ENCODE assay signal across 10 mouse cellular contexts in the genomic region with DNA sequence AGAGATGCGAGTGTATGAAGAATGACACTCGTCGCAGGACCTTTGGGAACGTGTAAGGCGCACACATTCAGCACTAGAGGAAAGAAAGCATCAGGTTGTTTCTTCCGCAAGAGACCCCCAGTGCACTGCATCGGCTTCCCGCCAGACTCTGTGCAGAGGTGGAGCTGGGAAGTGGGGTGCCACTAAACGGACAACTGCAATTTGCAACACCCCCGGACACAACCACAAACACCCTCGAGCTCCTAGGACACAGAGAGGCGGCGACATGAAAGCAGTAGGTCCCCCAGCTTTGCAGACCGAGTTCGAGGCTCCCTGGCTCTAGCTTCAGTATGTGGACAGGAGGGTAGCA. TPM values are rescaled to one million over a fixed set of nuclear protein-coding genes. Genes with fewer than 3 reads are reported as not detected.
DNase-seq lines count a peak whose midpoint lies in the region; ATAC-seq and TF ChIP-seq lines count a peak whose summit lies in the region.
"Had no signal": no experiment of that assay in that cellular context is flagged by ENCODE, and none has a peak within 500 bp of the region (broad histone marks: within the 10 kb centered on the region; RNA-seq: fewer than 3 reads in every experiment).

No protein-coding gene starts in this region.

- peak overlapping the region; percentile 49 for H3K4me3 ChIP-seq in heart, embryonic 15.5 days
- peak overlapping the region; percentile 73 for H3K4me3 ChIP-seq in bone marrow, adult 2 months (replicated peaks; ENCODE audit: control insufficient read depth, low read depth, low read length)
- H3K4me3 ChIP-seq in hindbrain, embryonic 14.5 days (replicated peaks; ENCODE audit: low read length): peak overlapping the region; percentile 19
- peak overlapping the region; percentile 22 for H3K4me3 ChIP-seq in midbrain, embryonic 11.5 days (ENCODE audit: low read depth, low read length)

- 6% methylated on average over 15 of the region's 15 CpGs for WGBS in heart, embryonic 15.5 days
- WGBS in bone marrow, adult 2 months: 3% methylated on average over 15 of the region's 15 CpGs
- WGBS in hindbrain, embryonic 14.5 days: 3% methylated on average over 15 of the region's 15 CpGs
- 4% methylated on average over 15 of the region's 15 CpGs for WGBS in midbrain, embryonic 11.5 days

- DNase-seq in heart, postnatal 10 days: no peak
- DNase-seq in hindbrain, embryonic 14.5 days (ENCODE audit: low spot score): no peak
- DNase-seq in midbrain, embryonic 11.5 days (ENCODE audit: low spot score, missing footprints): peak; percentile 85
- no peak for DNase-seq in embryo, embryonic 11 days
- no peak for DNase-seq in left cerebral cortex, adult 11 months (ENCODE audit: low spot score)
- no peak for DNase-seq in spleen, adult 12 weeks (ENCODE audit: low spot score)
- DNase-seq: cerebellum, adult 8-10 months; left cerebral cortex, postnatal 4 days had no signal

- no peak for TF ChIP-seq CTCF in bone marrow, adult 2 months (IDR thresholded peaks at IDR 0.05; ENCODE audit: control insufficient read depth, insufficient read depth, low read length)

- H3K4me2 ChIP-seq in heart, embryonic 15.5 days: peak overlapping the region; percentile 82
- peak overlapping the region; percentile 38 for H3K4me2 ChIP-seq in hindbrain, embryonic 14.5 days (replicated peaks)
- H3K4me2 ChIP-seq in midbrain, embryonic 11.5 days: peak overlapping the region; percentile 33

- H3K27me3 ChIP-seq in heart, embryonic 15.5 days: peaks cover 34% of the 10 kb centered on the region
- H3K27me3 ChIP-seq in hindbrain, embryonic 14.5 days (ENCODE audit: control insufficient read depth, insufficient read depth, low read length): peaks cover 45% of the 10 kb centered on the region
- peaks cover 36% of the 10 kb centered on the region for H3K27me3 ChIP-seq in midbrain, embryonic 11.5 days (ENCODE audit: control insufficient read depth, insufficient read depth, low read length)

- no peaks in the 10 kb centered on the region for H3K36me3 ChIP-seq in heart, embryonic 15.5 days
- H3K36me3 ChIP-seq in hindbrain, embryonic 14.5 days (replicated peaks; ENCODE audit: control insufficient read depth, insufficient read depth): no peaks in the 10 kb centered on the region
- H3K36me3 ChIP-seq in midbrain, embryonic 11.5 days (ENCODE audit: control insufficient read depth, insufficient read depth, low read length): no peaks in the 10 kb centered on the region

- no peak overlapping the region for H3K27ac ChIP-seq in heart, embryonic 15.5 days
- peak overlapping the region; percentile 98 for H3K27ac ChIP-seq in bone marrow, adult 2 months (ENCODE audit: control insufficient read depth, insufficient read depth, low read depth, low read length, poor library complexity)
- no peak overlapping the region for H3K27ac ChIP-seq in hindbrain, embryonic 14.5 days
- no peak overlapping the region for H3K27ac ChIP-seq in midbrain, embryonic 11.5 days (ENCODE audit: low read depth, low read length)

- ATAC-seq in heart, embryonic 15.5 days (replicated peaks; ENCODE audit: insufficient number of reproducible peaks, insufficient read depth, low FRiP score, low read depth): no peak
- no peak for ATAC-seq in hindbrain, embryonic 14.5 days (ENCODE audit: low FRiP score)
- no peak for ATAC-seq in midbrain, embryonic 11.5 days (ENCODE audit: low FRiP score)

- no peaks in the 10 kb centered on the region for H3K9me3 ChIP-seq in heart, embryonic 15.5 days (replicated peaks)
- no peaks in the 10 kb centered on the region for H3K9me3 ChIP-seq in hindbrain, embryonic 14.5 days (ENCODE audit: control insufficient read depth, low read length)
- no peaks in the 10 kb centered on the region for H3K9me3 ChIP-seq in midbrain, embryonic 11.5 days (ENCODE audit: control insufficient read depth, low read length)

- TF ChIP-seq POLR2A in bone marrow, adult 2 months (IDR thresholded peaks at IDR 0.05; ENCODE audit: borderline replicate concordance, control insufficient read depth, low read depth, low read length): no peak

- peaks cover 37% of the 10 kb centered on the region for H3K4me1 ChIP-seq in heart, embryonic 15.5 days (replicated peaks)
- H3K4me1 ChIP-seq in bone marrow, adult 2 months (ENCODE audit: control insufficient read depth, insufficient read depth, low read length): peaks cover 12% of the 10 kb centered on the region
- no peaks in the 10 kb centered on the region for H3K4me1 ChIP-seq in hindbrain, embryonic 14.5 days (replicated peaks; ENCODE audit: control insufficient read depth, insufficient read depth, low read length)
- H3K4me1 ChIP-seq in midbrain, embryonic 11.5 days (ENCODE audit: control insufficient read depth, insufficient read depth, low read length): no peaks in the 10 kb centered on the region

- H3K9ac ChIP-seq in heart, embryonic 15.5 days: peak overlapping the region; percentile 25; the same call in 1 of the 2 replicates
- no peak overlapping the region for H3K9ac ChIP-seq in hindbrain, embryonic 14.5 days
- H3K9ac ChIP-seq in midbrain, embryonic 11.5 days (ENCODE audit: low read length): no peak overlapping the region

- intact Hi-C loops in heart, postnatal 10 days (cut with DNase I): loop anchor here (2.0 kb wide), 1 partner anchor 34 kb away; no protein-coding TSS in a partner anchor

RNA-seq across cellular contexts. Expression of a gene that starts 0.3 kb away (rescaled TPM):
- 3.8 and 11.6 TPM in 2 replicates for polyA plus RNA-seq in heart, embryonic 15.5 days (2015; fragmentation: Nextera tagmentation; extraction: Ambion mirVana)
- total RNA-seq in heart, postnatal 10 days (2021): 10 to 100 TPM; 17.1 to 19.0 TPM
- polyA plus RNA-seq in bone marrow, adult 2 months (2011; ENCODE audit: insufficient read depth, insufficient read length, low replicate concordance, missing spikeins): 153 and 281 TPM in 2 replicates
- 2.0 TPM in 2 replicates for polyA plus RNA-seq in hindbrain, embryonic 14.5 days (2014; fragmentation: Nextera tagmentation; extraction: Ambion mirVana)
- 0.59 and 0.95 TPM in 2 replicates for polyA plus RNA-seq in midbrain, embryonic 11.5 days (2014; fragmentation: Nextera tagmentation; extraction: Ambion mirVana)

RNA-seq across cellular contexts. Expression of a gene that starts 38.2 kb away (rescaled TPM):
- polyA plus RNA-seq in heart, embryonic 15.5 days (2015; fragmentation: Nextera tagmentation; extraction: Ambion mirVana): 1.7 and 2.9 TPM in 2 replicates
- under 1 TPM; 0.72 to 0.98 TPM for total RNA-seq in heart, postnatal 10 days (2021)
- polyA plus RNA-seq in bone marrow, adult 2 months (2011; ENCODE audit: insufficient read depth, insufficient read length, low replicate concordance, missing spikeins): 19.8 and 31.7 TPM in 2 replicates
- 0.46 and 0.48 TPM in 2 replicates for polyA plus RNA-seq in hindbrain, embryonic 14.5 days (2014; fragmentation: Nextera tagmentation; extraction: Ambion mirVana)
- polyA plus RNA-seq in midbrain, embryonic 11.5 days (2014; fragmentation: Nextera tagmentation; extraction: Ambion mirVana): 1.2 and 1.3 TPM in 2 replicates

RNA-seq across cellular contexts. Expression of a gene that starts 58.1 kb away (rescaled TPM):
- polyA plus RNA-seq in heart, embryonic 15.5 days (2015; fragmentation: Nextera tagmentation; extraction: Ambion mirVana): 2.7 and 4.0 TPM in 2 replicates
- total RNA-seq in heart, postnatal 10 days (2021): 1 to 10 TPM; 1.1 to 2.0 TPM
- 3.3 and 8.7 TPM in 2 replicates for polyA plus RNA-seq in bone marrow, adult 2 months (2011; ENCODE audit: insufficient read depth, insufficient read length, low replicate concordance, missing spikeins)
- polyA plus RNA-seq in hindbrain, embryonic 14.5 days (2014; fragmentation: Nextera tagmentation; extraction: Ambion mirVana): 13.9 and 18.1 TPM in 2 replicates
- polyA plus RNA-seq in midbrain, embryonic 11.5 days (2014; fragmentation: Nextera tagmentation; extraction: Ambion mirVana): 3.7 and 4.2 TPM in 2 replicates

Comparison
In these comparisons a context has a peak if more than half of its experiments do, and no peak if none do; other contexts are left out.
1. H3K4me3 ChIP-seq: peak in every context shown above with its lines; median percentile 73 in bone marrow, adult 2 months; 49 in heart, embryonic 15.5 days; 22 in midbrain, embryonic 11.5 days; 19 in hindbrain, embryonic 14.5 days.
2. RNA of a gene that starts 0.3 kb away (polyA plus RNA-seq): 153 to 281 TPM in bone marrow, adult 2 months; 3.8 to 11.6 TPM in heart, embryonic 15.5 days, 2.0 TPM in hindbrain, embryonic 14.5 days and 0.59 to 0.95 TPM in midbrain, embryonic 11.5 days; every median in the first group is over 10 times any median in the second.
3. Peak in every context shown above with its lines, with median percentiles within 50 percentile points of each other: H3K4me2 ChIP-seq.